Mouse (Mus musculus) gonadal fat pad, adult 2 months (tissue): ENCODE results near the gene Ezr. TPM values are rescaled to one million over a fixed set of nuclear protein-coding genes. Genes with fewer than 3 reads are reported as not detected.
"Not testable (repeated sequence)": the region's sequence is repeated elsewhere in the genome, so short reads cannot be mapped to it uniquely, and the experiment has no call there.

Experiments used
- DNase-seq: peaks from one replicate; pipeline ENCODE4 v3.0.0-alpha.2; 2012; ENCODE audit warnings: low read depth
- polyA plus RNA-seq: library from polyadenylated mRNA; depleted of rRNA; stranded (reverse); fragments of >200 nt; gene quantifications from 2 replicates; pipeline ENCODE4 v1.2.3, GENCODE M21; 2012

The Ezr gene
- polyA plus RNA-seq, 1 experiment, result 93.6 TPM

DNA sequence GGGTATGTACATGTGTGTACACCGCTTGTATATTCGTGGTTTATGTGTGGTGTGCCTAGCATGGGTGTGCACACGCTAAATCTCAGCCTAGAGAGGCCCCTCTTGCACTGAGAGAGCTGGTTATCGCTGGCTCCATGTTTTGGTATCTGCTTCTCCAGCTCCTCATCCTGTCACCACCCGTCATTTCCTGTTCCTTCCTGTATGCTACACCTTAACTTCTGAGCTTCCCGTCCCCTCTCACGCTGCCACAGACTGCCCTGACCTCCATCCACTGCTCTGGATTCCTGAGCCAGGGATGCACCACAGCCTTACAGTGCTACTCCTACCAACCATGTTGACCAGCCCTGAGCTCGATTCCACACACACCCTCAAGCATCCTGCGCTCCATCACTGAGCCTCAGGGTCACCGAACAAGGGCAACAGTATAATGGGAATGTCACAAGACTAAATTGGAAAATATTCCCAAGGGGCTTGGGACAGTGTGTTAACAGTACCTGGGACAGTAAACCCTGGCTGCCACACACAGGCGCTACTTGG lies 39.5 kb downstream of the Ezr start:
- DNase-seq, result no peak

DNA sequence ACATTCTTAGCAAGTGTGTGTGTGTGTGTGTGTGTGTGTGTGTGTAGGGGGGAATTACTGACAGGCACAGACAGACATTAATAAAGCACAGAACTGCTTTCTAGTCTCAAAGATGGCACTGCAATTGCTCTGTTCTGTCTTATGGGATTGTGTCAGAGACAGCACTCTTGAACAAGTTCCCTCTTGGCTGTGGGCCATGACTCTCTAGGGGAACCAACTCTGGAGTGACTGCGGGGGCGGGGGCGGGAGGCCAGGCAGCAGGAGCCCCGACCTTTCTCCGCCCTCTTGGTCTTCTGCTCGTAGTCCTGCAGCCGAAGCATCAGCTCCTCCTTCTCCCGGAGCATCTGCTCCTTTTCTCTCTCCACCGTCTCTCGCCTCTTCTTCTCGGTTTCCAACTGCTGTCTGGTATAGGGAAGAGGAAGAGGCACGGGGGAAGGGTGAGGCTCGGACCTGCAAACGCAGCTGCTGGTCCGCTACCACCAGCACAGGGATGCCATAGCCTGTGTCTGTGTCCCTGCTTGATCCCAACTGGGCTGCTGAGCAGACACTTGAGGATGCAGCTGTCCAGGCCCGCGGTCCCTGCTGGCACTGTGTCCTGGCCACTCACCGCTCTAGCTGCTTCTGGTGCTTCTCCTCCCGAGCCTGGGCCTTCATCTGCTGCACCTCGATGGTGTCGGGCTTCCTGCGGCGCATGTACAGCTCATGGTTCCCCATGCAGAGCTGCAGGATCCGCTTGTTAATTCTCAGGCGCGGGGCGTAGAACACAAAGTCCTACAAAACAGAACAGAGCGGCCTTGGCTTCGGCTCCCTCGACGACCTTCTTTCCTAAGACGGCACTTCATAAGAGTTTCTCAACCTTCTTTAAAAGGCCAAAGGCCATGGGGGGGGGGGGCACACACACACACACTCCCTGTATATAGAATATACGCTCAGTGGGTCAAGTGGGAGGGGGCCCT lies 40.2 kb downstream of the Ezr start:
- no peak for DNase-seq

DNA sequence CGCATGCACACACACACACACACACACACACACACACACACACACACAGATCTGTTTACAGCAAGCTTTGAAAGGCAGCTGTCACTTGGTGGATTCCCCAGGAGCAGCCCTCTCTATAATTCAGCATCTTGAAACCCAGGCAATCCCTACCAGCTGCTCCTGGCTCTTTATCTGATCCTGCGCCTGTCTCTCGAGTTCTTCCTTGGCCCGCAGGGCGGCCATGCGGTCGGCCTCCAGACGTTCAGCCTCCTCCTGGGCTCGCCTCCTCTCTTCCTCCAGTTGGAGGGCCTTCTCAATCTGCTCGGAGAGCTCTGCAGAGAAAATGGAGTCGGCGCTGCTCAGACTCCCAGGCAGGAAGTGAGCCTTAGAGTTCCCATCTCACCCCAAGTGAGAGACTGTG lies 41.3 kb downstream of the Ezr start:
- no peak for DNase-seq

DNA sequence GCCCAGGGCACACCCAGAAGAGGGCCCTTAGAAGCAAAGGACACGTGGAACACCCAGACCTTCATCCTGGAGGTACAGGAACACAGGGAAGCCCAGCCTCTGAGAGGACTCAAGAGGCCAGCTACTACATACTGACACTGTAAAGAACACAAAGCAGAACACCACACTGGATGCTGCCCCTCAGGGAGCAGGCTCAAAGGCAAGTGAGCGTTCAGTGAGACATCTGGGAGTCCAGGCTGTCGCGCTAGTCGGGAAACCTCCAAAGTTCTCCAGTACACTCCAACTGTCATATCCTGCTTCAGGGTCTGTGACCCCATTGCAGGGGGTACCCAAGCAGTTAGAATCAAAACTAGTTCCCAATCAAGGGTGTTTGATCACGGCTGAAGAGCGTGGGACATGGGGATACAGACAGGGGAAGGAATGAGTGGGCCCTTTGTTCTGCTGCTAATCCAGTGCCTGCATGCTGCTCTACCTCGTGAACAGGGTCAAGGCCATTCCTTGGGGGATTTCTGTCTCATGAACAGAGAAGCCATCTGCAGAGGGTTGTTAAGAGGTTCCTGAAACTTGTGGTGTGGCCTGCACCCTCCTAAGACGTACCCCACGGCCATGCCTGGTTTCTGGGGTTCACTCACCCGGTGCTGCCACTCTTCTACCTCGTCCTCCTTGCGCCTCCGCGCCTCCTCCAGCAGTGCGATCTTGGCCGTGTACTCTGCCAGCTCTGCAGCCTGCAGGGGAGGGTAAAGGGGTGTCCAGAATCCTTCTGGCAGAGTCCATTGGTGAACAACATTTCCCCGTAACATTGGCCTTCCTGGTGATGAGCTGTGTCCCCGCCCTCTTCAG lies 42.0 kb downstream of the Ezr start:
- DNase-seq, result no peak

DNA sequence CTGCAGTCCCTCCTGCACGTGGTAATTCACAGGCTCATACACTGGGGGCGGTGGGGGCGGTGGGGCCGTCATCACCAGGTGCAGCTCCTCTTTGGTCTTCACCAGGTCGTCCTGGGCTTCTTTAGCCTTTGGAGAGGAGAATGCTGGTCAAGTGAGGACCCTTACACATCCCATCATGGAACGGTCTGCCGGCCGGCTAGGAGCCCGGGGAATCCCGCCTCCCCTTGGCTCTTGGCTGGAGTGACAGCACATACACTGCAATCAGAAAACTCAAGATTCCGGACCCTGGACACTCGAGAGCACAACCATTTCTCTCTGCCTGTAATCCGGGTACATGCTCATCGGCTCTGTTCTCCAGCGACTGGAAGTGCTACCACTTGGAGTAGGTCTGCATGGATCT lies 42.8 kb downstream of the Ezr start:
- DNase-seq, result no peak

DNA sequence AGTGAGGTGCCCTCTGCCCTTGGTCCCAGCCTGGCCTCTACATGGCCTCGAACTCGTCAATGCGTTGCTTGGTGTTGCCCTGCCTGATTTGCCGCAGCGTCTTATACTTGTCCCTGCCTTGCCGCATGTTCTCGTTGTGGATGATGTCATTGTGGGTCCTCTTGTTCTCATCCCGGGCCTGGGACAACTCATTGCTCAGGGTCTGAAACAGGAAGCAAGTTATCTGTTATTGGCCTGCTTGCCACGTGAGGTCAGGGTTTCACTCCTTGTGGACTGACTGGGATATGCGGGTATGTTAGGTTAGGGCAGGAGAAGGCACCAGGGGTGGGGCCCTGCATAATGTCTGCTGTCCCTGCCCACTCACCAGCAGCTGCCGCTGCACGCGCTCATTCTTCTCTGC lies 43.3 kb downstream of the Ezr start:
- no peak for DNase-seq

DNA sequence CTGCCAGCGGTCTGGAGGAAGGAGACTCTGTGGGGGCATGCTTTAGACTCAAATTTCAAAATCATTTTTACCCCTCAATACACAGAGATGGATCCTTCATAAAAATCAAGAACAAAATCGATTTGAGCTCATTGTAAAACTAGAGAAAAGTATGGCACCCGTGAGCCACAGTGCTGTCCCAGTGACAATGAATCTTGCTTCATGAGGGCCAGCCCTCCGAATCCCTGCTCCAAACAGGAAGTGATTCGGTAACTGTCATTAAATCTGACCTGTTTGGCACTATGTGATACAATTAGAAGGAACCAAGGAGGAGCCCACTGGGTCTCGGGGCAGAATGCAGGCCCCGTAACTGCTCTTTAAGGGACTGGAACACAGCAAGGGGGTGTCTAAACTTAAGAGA lies 43.7 kb downstream of the Ezr start:
- no peak for DNase-seq

DNA sequence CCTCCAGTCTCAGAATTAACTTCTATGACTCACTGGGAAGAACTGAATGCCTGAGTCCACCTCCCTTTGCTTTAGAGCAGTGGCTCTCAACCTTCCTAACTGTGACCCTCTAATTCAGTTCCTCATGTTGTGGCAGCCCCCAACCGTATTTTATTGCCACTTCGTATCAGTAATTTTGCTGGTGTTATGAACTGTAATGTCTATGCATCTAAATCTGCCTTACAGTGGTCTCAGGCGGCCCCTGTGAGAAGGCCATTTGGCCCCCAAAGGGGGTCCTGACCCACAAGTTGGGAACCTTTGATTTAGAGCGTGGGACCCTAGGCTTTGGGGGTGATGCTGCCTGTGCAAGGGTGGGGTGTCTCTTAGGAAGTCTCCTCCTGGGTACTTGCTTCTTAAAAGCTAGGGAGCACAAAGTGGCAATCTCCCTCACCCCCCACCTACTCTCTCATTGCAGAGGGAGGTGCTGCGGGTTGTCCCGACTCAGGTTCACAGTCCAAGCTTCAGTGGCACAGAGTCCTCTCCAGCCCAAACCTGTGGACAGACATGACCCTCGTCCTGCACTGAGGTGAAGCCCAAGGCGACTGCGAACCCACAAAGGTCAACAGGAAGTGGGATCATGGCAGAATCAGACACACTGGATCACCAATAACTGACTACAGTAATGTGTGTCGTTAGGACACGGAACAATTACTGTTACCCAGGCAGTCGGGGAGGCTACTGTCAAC lies 45.1 kb downstream of the Ezr start:
- no peak for DNase-seq

DNA sequence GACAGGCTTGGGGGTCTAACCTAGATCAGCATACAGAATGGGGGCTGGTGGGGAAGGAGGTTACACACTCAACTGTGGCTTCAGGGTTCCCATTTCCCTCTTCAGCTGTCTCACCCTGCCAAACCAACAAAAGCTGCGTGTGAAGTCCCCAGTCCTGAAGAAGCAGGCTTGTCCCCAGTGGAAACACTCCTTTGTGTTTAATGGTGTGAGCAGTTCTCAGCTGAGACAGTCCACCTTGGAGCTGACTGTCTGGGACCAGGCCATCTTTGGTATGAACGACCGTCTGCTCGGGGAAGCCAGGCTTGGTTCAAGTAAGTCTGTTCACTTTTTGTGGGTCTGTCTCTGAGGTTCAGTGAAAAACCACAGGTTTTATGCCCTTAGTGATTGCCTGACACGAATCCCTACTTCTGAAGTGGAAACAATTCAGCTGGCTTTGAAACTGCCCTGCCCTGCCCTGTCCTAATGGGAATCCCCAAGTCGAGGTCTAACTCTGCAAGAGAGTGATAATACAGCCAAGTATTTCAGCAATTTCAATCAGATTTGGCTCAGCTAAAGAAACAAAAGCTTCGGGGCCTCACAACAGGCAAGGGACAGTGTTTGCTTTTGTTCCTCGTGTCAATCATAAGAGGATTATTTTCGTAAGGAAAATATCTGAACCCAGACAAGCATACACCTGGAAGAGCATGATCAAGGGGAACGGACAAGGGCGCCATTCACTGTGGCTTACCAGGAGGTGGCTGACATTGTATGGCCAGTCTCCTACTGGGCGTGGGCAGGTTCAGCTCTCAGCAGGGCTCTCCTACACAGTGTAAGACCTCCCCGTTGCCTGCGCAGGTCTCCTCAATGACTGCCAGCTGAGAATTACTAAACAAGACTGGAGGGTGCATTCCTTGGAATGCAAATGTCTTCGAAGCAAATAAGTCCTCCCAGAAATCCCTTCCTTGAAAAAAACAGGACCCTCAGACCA lies 46.0 kb downstream of the Ezr start:
- peak; percentile 66 for DNase-seq

DNA sequence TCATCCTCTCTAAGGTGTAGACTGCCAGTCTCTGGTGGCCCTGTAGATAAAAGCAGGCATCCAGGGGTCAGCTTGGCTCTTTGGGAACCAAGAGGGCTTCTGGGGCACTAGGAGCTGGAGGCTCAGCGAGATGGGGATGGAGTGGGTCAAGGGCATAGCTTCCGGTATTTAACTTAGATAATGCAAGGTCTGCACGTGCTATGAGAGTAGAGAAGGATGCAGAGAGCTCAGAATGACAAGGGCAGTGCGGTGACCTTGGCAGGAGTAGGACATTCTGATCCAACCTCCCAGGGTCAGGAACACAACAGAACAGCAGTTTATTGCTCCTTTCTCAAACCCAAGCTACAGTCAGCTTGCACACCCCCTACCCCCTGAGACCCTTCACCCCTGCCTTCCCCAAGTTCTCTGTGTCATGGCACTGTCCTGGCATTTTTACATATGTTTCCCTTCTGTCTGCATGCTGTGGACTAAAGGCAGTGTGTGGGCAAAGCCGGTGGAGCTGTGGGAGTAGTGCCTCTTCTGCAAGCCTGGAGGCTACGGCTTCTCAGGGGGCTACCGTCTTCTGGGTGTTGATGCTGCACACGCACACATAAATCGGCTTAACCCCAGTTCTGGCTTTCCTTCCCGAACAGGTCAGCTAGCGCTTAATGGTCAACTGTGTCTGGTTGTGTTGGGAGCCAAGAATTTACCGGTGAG lies 47.7 kb downstream of the Ezr start:
- DNase-seq, result no peak

DNA sequence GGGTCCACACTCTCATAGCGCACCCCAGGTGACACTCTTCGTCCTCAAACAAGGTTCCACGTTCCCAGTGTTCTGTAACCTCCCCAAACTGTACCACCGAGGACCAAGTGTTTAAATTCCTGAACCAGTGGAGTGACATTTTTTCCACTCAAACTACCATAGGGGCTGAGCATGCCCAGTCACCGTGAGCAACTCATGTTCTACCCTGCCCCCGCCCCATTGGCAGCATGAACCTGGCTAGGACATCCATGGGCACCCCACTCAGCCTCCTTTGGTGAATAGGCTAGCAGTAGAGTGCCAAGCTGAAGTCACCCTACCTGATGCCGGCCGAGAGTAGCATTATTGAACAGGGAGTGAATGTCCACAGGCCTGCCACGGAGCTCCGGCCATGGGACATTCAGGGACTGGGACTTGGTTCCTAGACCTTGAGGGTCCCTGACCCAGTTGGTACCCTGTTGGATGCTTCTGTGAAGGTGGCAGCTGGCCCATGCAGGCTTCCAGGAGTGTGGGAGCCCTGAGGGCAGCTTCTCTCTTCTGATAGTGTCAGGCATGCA lies 49.2 kb downstream of the Ezr start:
- DNase-seq, result no peak

DNA sequence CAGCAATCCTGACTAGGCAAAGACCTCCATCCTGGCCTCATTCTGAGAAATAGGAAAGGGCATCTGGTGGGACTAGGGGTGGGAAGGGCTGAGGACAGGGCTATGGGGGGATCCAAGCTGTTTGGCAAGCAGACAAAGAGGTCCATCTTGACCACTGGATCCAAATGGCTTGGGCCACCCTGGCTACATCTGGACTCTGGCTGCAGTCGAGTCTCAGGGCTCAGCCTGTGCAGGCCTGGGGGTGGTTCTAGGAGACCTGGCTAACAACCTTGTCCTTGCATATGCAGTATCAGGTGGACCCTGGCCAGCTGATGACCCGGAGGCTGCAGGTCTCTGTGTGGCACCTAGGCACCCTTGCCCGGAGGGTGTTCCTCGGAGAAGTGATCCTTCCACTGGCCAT lies 49.9 kb downstream of the Ezr start:
- DNase-seq, result no peak

DNA sequence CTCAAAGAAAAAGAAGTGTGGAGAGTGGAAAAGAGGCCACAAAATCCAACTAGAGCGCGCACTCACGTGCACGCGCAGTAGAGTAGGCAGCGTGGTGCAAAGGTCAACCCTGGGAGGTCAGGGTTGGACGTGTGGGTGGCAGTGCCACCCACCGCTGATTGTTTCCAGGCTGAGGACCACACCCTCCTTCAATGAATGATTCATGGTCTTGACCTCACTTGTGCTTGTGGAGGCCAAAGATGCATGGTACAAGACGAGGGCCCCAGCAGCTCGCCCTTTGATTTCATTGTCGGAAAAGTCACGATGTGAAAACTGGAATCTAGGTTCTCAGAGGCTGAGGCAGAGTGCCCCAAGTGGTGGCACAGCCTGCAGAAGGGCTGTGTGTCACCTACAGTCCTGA lies 51.0 kb downstream of the Ezr start:
- DNase-seq, result no peak

DNA sequence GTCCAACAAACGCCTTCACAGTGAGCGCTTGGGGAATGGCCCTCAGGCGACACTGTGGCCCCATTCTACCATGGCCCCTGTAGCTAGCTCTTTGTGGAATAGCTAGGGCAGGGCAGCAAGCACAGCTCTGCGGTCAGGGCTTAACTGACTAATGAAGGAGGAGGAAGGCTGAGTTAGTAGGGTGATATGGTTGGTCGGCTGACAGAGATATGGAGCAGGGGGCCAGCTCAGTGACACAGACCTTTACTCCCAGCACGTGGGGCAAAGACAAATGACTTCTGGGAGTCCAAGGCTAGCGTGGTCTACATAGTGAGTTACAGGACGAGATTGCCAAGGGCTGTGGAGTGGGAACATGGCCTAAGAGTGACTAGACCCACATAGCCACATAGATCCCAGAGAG lies 51.5 kb downstream of the Ezr start:
- no peak for DNase-seq

DNA sequence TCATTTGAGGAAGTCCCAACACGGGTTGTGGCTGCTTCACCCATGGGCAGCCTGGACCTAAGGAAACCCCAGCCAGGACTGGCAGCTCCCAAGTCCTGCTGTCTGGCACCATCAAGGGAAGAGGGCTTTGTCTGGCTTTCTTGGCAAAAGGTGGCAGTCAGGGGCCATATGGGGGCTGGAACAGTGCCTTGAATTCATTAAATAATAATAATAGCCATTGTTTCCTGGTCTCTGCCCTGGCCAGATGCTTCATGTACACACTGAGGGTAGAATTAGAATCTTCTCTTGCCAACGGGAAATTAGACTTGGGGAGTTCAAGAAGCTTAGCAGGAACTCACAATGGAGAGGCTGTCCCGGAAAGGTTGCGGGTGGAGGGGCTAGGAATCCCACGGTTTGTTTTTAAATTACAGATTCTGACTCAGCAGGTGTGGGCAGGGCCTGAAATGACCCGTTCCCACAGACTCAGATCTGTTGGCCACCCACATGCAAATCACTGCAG lies 53.3 kb downstream of the Ezr start:
- DNase-seq, result no peak

DNA sequence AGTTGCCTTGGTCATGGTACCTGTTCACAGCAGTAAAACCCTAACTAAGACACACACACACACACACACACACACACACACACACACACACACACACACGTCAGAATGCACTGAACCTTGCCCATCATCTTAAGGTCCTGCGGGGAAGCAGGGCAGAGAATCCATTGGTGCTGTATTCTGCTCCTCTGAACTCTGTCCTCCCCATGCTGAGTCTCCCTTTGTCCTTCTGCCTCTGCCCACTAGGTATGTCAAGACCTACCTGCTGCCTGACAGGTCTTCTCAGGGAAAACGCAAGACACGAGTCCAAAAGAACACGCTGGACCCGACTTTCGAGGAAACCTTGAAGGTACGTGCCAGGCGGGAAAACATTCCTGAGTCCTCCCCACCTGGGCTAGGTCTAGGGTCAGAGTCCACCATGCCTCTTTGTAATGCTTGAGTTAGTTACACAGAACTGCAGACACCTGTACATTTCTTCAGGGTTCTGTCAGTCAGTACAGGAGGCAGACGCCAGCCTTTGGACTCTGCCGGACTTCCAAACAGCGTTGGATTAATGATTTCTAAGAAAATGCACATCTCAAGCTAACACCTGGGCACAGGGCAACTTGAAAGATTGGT lies 54.5 kb downstream of the Ezr start:
- no peak for DNase-seq

DNA sequence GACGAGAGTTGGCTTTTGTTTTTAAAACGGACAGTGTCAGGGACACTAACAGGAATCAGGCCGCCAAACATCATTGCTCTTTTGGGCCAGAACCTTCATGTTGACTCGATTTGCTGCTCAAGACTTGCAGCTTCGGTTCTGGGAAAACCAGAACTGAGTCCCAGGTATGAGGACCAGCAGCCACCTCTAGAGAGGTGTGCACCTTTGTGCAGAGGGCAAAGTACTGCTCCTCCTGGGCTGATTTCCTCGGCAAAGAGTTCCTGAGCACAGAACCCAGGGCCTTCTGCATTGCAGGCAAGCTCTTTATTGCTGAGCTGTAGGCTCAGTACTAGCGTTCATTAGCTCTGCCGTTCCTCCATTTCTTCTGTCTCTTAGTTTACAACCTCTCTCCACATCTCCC lies 68.6 kb downstream of the Ezr start:
- not testable (repeated sequence) for DNase-seq

DNA sequence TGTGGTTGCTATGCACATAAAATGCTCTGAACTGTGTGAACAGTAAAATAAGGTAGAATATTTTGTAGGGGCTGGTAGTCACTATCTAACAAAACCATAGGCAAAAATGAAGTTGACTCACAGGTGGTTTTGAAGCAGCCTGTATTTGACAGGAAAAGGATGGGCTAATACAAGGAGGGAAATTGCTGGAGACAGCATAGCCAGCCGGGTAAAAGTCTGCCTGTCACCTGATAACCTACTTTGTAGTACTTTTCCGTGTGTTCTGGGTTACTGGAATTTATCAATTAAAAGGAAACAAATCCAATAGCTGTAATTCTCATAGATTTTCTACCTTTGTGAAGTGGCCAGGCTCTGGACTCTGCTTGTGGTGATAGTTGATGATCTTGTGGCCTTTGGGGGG lies 69.1 kb downstream of the Ezr start:
- not testable (repeated sequence) for DNase-seq

DNA sequence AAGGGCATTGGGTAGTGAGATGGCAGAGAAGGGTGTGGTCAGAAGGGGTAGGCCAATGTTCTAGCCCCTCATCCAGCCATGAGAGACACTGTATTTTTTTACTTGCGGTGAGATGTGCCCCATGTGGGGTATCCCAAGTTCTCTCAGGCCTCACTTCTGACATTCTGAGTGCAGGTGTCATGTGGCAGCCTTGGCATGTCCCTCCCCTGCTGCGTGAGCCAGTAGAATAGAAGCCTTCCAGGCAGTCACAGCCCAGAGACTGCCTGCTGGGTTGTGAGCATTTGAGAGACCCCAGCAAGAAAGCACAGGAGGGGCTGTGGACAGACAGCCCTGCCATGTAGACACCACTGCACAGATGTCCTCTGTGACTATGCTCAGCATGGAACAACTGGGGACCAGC lies 74.4 kb downstream of the Ezr start:
- not testable (repeated sequence) for DNase-seq
